Mouse (Mus musculus) heart, adult 2 months (tissue): ENCODE measurements around the gene Insrr.

Experiments used
- CTCF ChIP-seq: fragments of 200-600 bp; IDR thresholded peaks from 2 replicates; pipeline ENCODE4 v1.8.1; 2022; ENCODE audit warnings: antibody characterized with exemption, mild to moderate bottlenecking, moderate library complexity
- EP300 ChIP-seq: fragments of 200-500 bp; IDR thresholded peaks from 2 replicates; pipeline ENCODE4 v1.6.1; 2011; ENCODE audit warnings: low read depth, low read length, control low read depth; ENCODE audit not compliant: insufficient read depth
- POLR2A ChIP-seq: fragments of 200-500 bp; IDR thresholded peaks from 2 replicates; pipeline ENCODE4 v1.6.1; 2011; ENCODE audit warnings: mild to moderate bottlenecking, low read depth, low read length, control low read depth; ENCODE audit not compliant: insufficient read depth

- TF ChIP-seq CTCF (no peak), POLR2A (no peak), EP300 (no peak)
These were observed 15.7 kb downstream of the Insrr start for GRCm38 (mm10) chr3:87812413-87812812.
